Comparison of ENCODE assay signal across 8 mouse cellular contexts in the genomic region with DNA sequence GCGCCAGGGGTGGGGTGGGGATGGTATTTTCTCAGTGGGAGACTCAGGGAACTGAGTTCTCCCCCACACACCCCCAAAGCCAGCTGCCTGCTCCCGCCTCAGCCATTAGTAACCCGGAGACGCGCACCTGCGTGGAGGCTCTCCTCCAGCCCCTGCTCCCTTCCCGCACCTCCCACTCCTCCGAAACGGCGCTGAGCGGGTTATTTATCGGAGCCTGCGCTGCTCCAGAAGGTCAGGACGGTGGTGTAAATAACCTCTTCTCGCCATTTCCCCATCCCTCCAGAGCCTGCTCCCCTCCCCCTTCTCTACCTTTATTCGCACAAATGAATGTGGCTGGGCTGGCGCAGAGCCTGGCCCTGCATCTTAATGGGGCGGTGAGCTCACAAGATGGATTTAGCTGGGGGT. TPM values are rescaled to one million over a fixed set of nuclear protein-coding genes. Genes with fewer than 3 reads are reported as not detected.
DNase-seq lines count a peak whose midpoint lies in the region; ATAC-seq lines count a peak whose summit lies in the region.
"Had no signal": no experiment of that assay in that cellular context is flagged by ENCODE, and none has a peak within 500 bp of the region (broad histone marks: within the 10 kb centered on the region; RNA-seq: fewer than 3 reads in every experiment).

No protein-coding gene starts in this region.

- peak overlapping the region; percentile 48 for H3K9ac ChIP-seq in hindbrain, embryonic 15.5 days
- H3K9ac ChIP-seq in midbrain, embryonic 13.5 days (replicated peaks): peak overlapping the region; percentile 69

- no peaks in the 10 kb centered on the region for H3K36me3 ChIP-seq in hindbrain, embryonic 15.5 days
- peaks cover 12% of the 10 kb centered on the region for H3K36me3 ChIP-seq in midbrain, embryonic 13.5 days

- peak overlapping the region; percentile 97 for H3K27ac ChIP-seq in hindbrain, embryonic 15.5 days (replicated peaks)
- peak overlapping the region; percentile 99 for H3K27ac ChIP-seq in midbrain, embryonic 13.5 days

- DNase-seq in ovary, postnatal 36 days (ENCODE audit: low spot score): peak; percentile 42
- DNase-seq in ovary, adult 18-20 months (ENCODE audit: low spot score): no peak
- DNase-seq in embryo, embryonic 11.5 days (ENCODE audit: low read depth, low spot score): peak; percentile 69
- no peak for DNase-seq in thymus, postnatal 10 days (ENCODE audit: low spot score in 2 of 2)
- DNase-seq in layer of hippocampus, postnatal 25 days (ENCODE audit: extremely low spot score in 1 of 2, low spot score in 1 of 2): no peak

- no peaks in the 10 kb centered on the region for H3K27me3 ChIP-seq in hindbrain, embryonic 15.5 days
- H3K27me3 ChIP-seq in midbrain, embryonic 13.5 days: no peaks in the 10 kb centered on the region

- peak overlapping the region; percentile 53 for H3K4me2 ChIP-seq in hindbrain, embryonic 15.5 days
- H3K4me2 ChIP-seq in midbrain, embryonic 13.5 days (replicated peaks): peak overlapping the region; percentile 58

- no peaks in the 10 kb centered on the region for H3K9me3 ChIP-seq in hindbrain, embryonic 15.5 days
- no peaks in the 10 kb centered on the region for H3K9me3 ChIP-seq in midbrain, embryonic 13.5 days
- H3K9me3 ChIP-seq: megakaryocyte, embryonic 14.5 days had no signal

- ATAC-seq in hindbrain, embryonic 15.5 days (ENCODE audit: low FRiP score, low read depth): peak; percentile 72
- ATAC-seq in midbrain, embryonic 13.5 days: peak; percentile 74

- H3K4me1 ChIP-seq in hindbrain, embryonic 15.5 days (replicated peaks): peaks cover 90% of the 10 kb centered on the region
- peaks cover 97% of the 10 kb centered on the region for H3K4me1 ChIP-seq in midbrain, embryonic 13.5 days (replicated peaks)

- H3K4me3 ChIP-seq in hindbrain, embryonic 15.5 days: peak overlapping the region; percentile 21
- peak overlapping the region; percentile 31 for H3K4me3 ChIP-seq in midbrain, embryonic 13.5 days (replicated peaks)
- H3K4me3 ChIP-seq: megakaryocyte, embryonic 14.5 days had no signal

- 3% methylated on average over 18 of the region's 18 CpGs for WGBS in hindbrain, embryonic 15.5 days
- 3% methylated on average over 18 of the region's 18 CpGs for WGBS in midbrain, embryonic 13.5 days

RNA-seq across cellular contexts. Expression of gene Gpr84, which starts 10.3 kb away (rescaled TPM):
- 0.41 and 0.44 TPM in 2 replicates for polyA plus RNA-seq in hindbrain, embryonic 15.5 days (2015; fragmentation: Nextera tagmentation; extraction: Ambion mirVana)
- 0.18 and 0.94 TPM in 2 replicates for polyA plus RNA-seq in midbrain, embryonic 13.5 days (2015; fragmentation: Nextera tagmentation; extraction: Ambion mirVana)
- 1 to 10 TPM in 1 of 2 experiments, under 1 TPM in 1; 0.66 to 1.1 TPM for total RNA-seq in layer of hippocampus, postnatal 25 days (2021)

RNA-seq across cellular contexts. Expression of gene Copz1, which starts 27.6 kb away (rescaled TPM):
- polyA plus RNA-seq in hindbrain, embryonic 15.5 days (2015; fragmentation: Nextera tagmentation; extraction: Ambion mirVana): 200 and 208 TPM in 2 replicates
- polyA plus RNA-seq in midbrain, embryonic 13.5 days (2015; fragmentation: Nextera tagmentation; extraction: Ambion mirVana): 218 and 221 TPM in 2 replicates
- 100 to 1,000 TPM; 101 to 105 TPM for total RNA-seq in layer of hippocampus, postnatal 25 days (2021)

RNA-seq across cellular contexts. Expression of gene Zfp385a, which starts 39.8 kb away (rescaled TPM):
- polyA plus RNA-seq in hindbrain, embryonic 15.5 days (2015; fragmentation: Nextera tagmentation; extraction: Ambion mirVana): 22.6 and 26.6 TPM in 2 replicates
- 15.1 and 17.9 TPM in 2 replicates for polyA plus RNA-seq in midbrain, embryonic 13.5 days (2015; fragmentation: Nextera tagmentation; extraction: Ambion mirVana)
- total RNA-seq in layer of hippocampus, postnatal 25 days (2021): 10 to 100 TPM; 40.7 to 45.0 TPM

RNA-seq across cellular contexts. Expression of gene Nfe2, which starts 41.9 kb away (rescaled TPM):
- polyA plus RNA-seq in hindbrain, embryonic 15.5 days (2015; fragmentation: Nextera tagmentation; extraction: Ambion mirVana): 0.58 and 0.89 TPM in 2 replicates
- polyA plus RNA-seq in midbrain, embryonic 13.5 days (2015; fragmentation: Nextera tagmentation; extraction: Ambion mirVana): 0.75 and 0.82 TPM in 2 replicates
- total RNA-seq in layer of hippocampus, postnatal 25 days (2021): not detected

RNA-seq across cellular contexts. Expression of gene Hnrnpa1, which starts 59.8 kb away (rescaled TPM):
- polyA plus RNA-seq in hindbrain, embryonic 15.5 days (2015; fragmentation: Nextera tagmentation; extraction: Ambion mirVana): 629 and 665 TPM in 2 replicates
- 1,022 and 1,113 TPM in 2 replicates for polyA plus RNA-seq in midbrain, embryonic 13.5 days (2015; fragmentation: Nextera tagmentation; extraction: Ambion mirVana)
- 100 to 1,000 TPM; 253 to 258 TPM for total RNA-seq in layer of hippocampus, postnatal 25 days (2021)

Comparison
In these comparisons a context has a peak if more than half of its experiments do, and no peak if none do; other contexts are left out.
1. DNase-seq: peak in ovary, postnatal 36 days (single experiment) and embryo, embryonic 11.5 days (single experiment); none in ovary, adult 18-20 months (single experiment), thymus, postnatal 10 days (0 of 2) and layer of hippocampus, postnatal 25 days (0 of 2).